Mouse (Mus musculus) stomach, postnatal 0 days (tissue): ENCODE data around the gene Txnrd2.

Source experiments
- CTCF ChIP-seq: IDR thresholded peaks from 2 replicates; pipeline ENCODE4 v1.5.1; 2016; ENCODE audit warnings: antibody characterized with exemption, low read depth, mild to moderate bottlenecking, moderate library complexity
- EP300 ChIP-seq: optimal IDR thresholded peaks from 2 replicates; pipeline ENCODE3; 2016; ENCODE audit warnings: antibody characterized with exemption

GRCm38 (mm10) chr16:18385411-18385810, 40.8 kb upstream of the Txnrd2 start:
- TF ChIP-seq CTCF (no peak), EP300 (no peak)
